8 mouse cellular contexts compared by ENCODE assay signal in genomic region chr14:24253611-24254202, GRCm38 (mm10). TPM values are rescaled to one million over a fixed set of nuclear protein-coding genes. Genes with fewer than 3 reads are reported as not detected.
A peak's percentile ranks its signal among the peaks of the same experiment; 100 is the strongest.
DNase-seq lines count a peak whose midpoint lies in the region; ATAC-seq lines count a peak whose summit lies in the region.

No protein-coding gene starts in this region.

- peak; percentile 91 for ATAC-seq in limb, embryonic 12.5 days (ENCODE audit: insufficient number of reproducible peaks, insufficient read depth, low FRiP score, low TSS enrichment, low read depth)
- ATAC-seq in stomach, embryonic 14.5 days (ENCODE audit: insufficient number of reproducible peaks, insufficient read depth, low FRiP score, low read depth): peak; percentile 87

- H3K4me2 ChIP-seq in limb, embryonic 12.5 days: peak overlapping the region; percentile 54
- H3K4me2 ChIP-seq in stomach, embryonic 14.5 days (replicated peaks; ENCODE audit: low read depth, low read length): peak overlapping the region; percentile 2; the same call in 1 of the 2 replicates

- peak; percentile 15 for DNase-seq in urinary bladder, postnatal 14 days (ENCODE audit: low spot score)
- DNase-seq in urinary bladder, postnatal 25 days (ENCODE audit: low spot score): no peak
- peak; percentile 40 for DNase-seq in heart, postnatal 4 days
- no peak for DNase-seq in T-cell, adult 2 months (ENCODE audit: low spot score)
- DNase-seq in gastrocnemius, postnatal 25 days: no peak
- DNase-seq in spleen, adult 12 weeks (ENCODE audit: low spot score): no peak

- 0 out of 2 replicates have a peak, but pooled peaks cover 4% of the 10 kb centered on the region for H3K9me3 ChIP-seq in limb, embryonic 12.5 days
- H3K9me3 ChIP-seq in stomach, embryonic 14.5 days (ENCODE audit: control insufficient read depth, low read depth, low read length): no peaks in the 10 kb centered on the region

- peaks cover 52% of the 10 kb centered on the region for H3K4me1 ChIP-seq in limb, embryonic 12.5 days (replicated peaks)
- peaks cover 15% of the 10 kb centered on the region for H3K4me1 ChIP-seq in stomach, embryonic 14.5 days (ENCODE audit: control insufficient read depth, insufficient read depth, low read length)

- WGBS in limb, embryonic 12.5 days: 2% methylated on average over 8 of the region's 8 CpGs
- 4% methylated on average over 8 of the region's 8 CpGs for WGBS in stomach, embryonic 14.5 days

- peak overlapping the region; percentile 7; the same call in 1 of the 2 replicates for H3K4me3 ChIP-seq in limb, embryonic 12.5 days (replicated peaks)
- no peak overlapping the region for H3K4me3 ChIP-seq in stomach, embryonic 14.5 days (ENCODE audit: low read depth, low read length)

- H3K36me3 ChIP-seq in limb, embryonic 12.5 days: no peaks in the 10 kb centered on the region
- no peaks in the 10 kb centered on the region for H3K36me3 ChIP-seq in stomach, embryonic 14.5 days (ENCODE audit: control insufficient read depth, insufficient read depth, low read length)

- no peaks in the 10 kb centered on the region for H3K27me3 ChIP-seq in limb, embryonic 12.5 days
- no peaks in the 10 kb centered on the region for H3K27me3 ChIP-seq in stomach, embryonic 14.5 days (ENCODE audit: control insufficient read depth, insufficient read depth, low read length)

- peak overlapping the region; percentile 40 for H3K9ac ChIP-seq in limb, embryonic 12.5 days (replicated peaks)
- H3K9ac ChIP-seq in stomach, embryonic 14.5 days (replicated peaks; ENCODE audit: low read depth, low read length): no peak overlapping the region

- peak overlapping the region; percentile 99 for H3K27ac ChIP-seq in limb, embryonic 12.5 days
- peak overlapping the region; percentile 85 for H3K27ac ChIP-seq in stomach, embryonic 14.5 days (ENCODE audit: low read length)

RNA-seq across cellular contexts. Expression of gene Dlg5, which starts 8.0 kb away (rescaled TPM):
- 10 to 100 TPM; 24.5 to 26.6 TPM for total RNA-seq in heart, postnatal 4 days (2021)
- polyA plus RNA-seq in limb, embryonic 12.5 days (2016; fragmentation: Nextera tagmentation; extraction: Ambion mirVana): 31.2 and 34.8 TPM in 2 replicates
- polyA plus RNA-seq in stomach, embryonic 14.5 days (2014; fragmentation: Nextera tagmentation; extraction: Ambion mirVana): 31.5 and 33.6 TPM in 2 replicates
- total RNA-seq in gastrocnemius, postnatal 25 days (2021): 1 to 10 TPM; 6.7 to 7.0 TPM

RNA-seq across cellular contexts. Expression of gene E330034G19Rik, which starts 39.3 kb away (rescaled TPM):
- not detected for total RNA-seq in heart, postnatal 4 days (2021)
- polyA plus RNA-seq in limb, embryonic 12.5 days (2016; fragmentation: Nextera tagmentation; extraction: Ambion mirVana): not detected in 2 replicates
- not detected in 2 replicates for polyA plus RNA-seq in stomach, embryonic 14.5 days (2014; fragmentation: Nextera tagmentation; extraction: Ambion mirVana)
- not detected for total RNA-seq in gastrocnemius, postnatal 25 days (2021)

Comparison
In these comparisons a context has a peak if more than half of its experiments do, and no peak if none do; other contexts are left out.
1. DNase-seq: peak in urinary bladder, postnatal 14 days (single experiment) and heart, postnatal 4 days (single experiment); none in urinary bladder, postnatal 25 days (single experiment), T-cell, adult 2 months (single experiment), gastrocnemius, postnatal 25 days (single experiment) and spleen, adult 12 weeks (single experiment).